Mouse (Mus musculus) layer of hippocampus, adult 2 months (tissue): ENCODE measurements around the gene Per2. TPM values are rescaled to one million over a fixed set of nuclear protein-coding genes. Genes with fewer than 3 reads are reported as not detected.

Experiments used
- DNase-seq, 2 experiments: peaks; one replicate each; pipeline ENCODE4 v3.0.0; 2022; ENCODE audit warnings: low spot score in 2 of 2
- H3K27ac ChIP-seq: fragments of 200-600 bp; 2 replicates; pipeline ENCODE4 v1.8.1; 2022
- H3K4me3 ChIP-seq: fragments of 200-600 bp; 2 replicates; pipeline ENCODE4 v1.8.1; 2022; ENCODE audit warnings: mild to moderate bottlenecking
- CTCF ChIP-seq: fragments of 200-600 bp; conservative IDR thresholded peaks from 2 replicates; pipeline ENCODE4 v1.8.1; 2022; ENCODE audit warnings: antibody characterized with exemption, mild to moderate bottlenecking, moderate library complexity
- total RNA-seq, 2 experiments: library from RNA; stranded (reverse); gene quantifications; 2 replicates each; pipeline ENCODE4 v1.2.3; 2021

Gene Per2
- total RNA-seq, 2 experiments from 2014 or later = 21.2 to 27.5 TPM

DNA sequence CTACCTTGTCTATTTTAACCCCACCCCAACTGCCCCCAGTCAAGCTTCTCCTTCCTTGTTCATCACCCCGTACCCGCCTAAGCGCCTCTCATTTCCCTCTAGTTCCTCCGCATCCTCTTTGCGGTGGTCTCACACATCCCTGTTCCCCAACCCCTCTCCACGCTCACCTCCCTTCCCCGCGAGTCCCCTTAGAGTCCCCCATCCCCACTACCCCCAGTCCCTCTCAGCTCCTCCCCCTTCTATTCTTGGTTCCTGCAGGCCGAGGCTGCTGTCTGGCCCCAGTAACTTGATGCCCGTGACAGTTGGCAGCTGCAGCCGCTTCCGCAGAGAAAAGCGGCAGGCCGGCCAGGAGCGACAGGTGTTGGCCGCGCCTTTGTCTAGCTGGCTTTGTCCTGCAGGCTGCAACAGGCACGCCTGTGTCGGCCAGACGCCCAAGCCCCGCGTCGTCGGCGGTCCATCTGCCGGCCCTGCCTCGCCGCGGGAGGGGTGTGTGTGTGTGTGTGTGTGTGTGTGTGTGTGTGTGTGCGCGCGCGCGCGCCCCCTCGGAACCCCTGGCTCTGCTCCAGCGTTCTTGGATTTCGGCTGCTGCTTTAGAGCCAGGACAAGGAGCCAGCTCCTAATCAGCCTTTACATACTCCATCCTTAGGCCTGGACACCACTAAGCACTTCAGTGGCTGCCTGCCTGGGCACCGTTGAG is 45.1 kb downstream of the Per2 start, which contains the start of gene Hes6:
TSS of gene Hes6 (minus strand) at position 141 of the 697 bp plus-strand sequence.
- Histone ChIP-seq H3K27ac (peak within 1 kb of the TSS; percentile 79), H3K4me3 (peak within 1 kb of the TSS; percentile 82)
- no peak for TF ChIP-seq CTCF
- DNase-seq = peak; percentile 41 to 49

DNA sequence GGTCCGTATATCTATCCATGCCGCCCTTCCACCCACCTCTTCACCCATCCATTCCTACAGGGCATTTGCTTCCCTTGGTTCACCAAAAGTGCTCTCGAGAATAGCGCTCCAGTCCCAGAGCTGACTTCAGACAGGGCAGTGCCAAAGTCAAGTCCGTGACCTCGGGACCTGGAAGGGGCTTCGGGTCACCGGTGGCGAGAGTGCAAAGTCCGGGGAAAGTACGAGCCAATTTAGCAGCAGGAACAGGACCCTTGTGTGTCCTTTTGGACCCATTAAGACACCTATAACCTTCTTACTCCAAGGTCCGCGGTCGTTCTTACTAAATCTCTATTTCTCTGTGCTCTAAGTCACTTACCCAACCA is 45.6 kb downstream of the Per2 start:
- no peak for DNase-seq
- peak overlapping the region; percentile 82 for H3K4me3 ChIP-seq
- H3K27ac ChIP-seq = peak overlapping the region; percentile 79
- no peak for TF ChIP-seq CTCF

DNA sequence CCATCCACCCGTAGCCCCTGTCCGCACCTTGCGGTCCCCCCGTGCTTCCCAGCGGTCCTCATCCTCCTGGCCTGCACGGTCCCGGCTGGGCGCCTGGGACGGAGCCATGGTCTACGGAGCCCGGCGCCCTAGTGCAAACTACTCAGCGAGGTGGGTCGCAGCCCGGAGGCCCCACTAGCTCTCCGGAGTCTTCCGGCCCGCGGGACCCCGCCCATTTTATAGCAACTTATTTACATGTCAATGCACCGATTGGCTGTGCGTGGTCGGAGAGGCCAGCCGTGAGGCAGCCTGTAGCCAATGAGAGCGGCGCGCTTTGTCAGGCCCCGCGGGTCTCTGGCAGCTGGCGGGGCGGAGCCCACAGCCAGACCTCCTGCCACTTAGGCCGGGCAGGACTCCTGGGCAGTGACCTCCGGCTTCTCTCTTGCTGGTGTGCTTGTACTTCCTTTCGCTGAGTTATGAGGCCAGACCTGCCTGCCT is 46.1 kb downstream of the Per2 start:
- DNase-seq = peak; percentile 87 to 92
- no peak for TF ChIP-seq CTCF
- H3K27ac ChIP-seq = peak overlapping the region; percentile 79
- peak overlapping the region; percentile 82 for H3K4me3 ChIP-seq

DNA sequence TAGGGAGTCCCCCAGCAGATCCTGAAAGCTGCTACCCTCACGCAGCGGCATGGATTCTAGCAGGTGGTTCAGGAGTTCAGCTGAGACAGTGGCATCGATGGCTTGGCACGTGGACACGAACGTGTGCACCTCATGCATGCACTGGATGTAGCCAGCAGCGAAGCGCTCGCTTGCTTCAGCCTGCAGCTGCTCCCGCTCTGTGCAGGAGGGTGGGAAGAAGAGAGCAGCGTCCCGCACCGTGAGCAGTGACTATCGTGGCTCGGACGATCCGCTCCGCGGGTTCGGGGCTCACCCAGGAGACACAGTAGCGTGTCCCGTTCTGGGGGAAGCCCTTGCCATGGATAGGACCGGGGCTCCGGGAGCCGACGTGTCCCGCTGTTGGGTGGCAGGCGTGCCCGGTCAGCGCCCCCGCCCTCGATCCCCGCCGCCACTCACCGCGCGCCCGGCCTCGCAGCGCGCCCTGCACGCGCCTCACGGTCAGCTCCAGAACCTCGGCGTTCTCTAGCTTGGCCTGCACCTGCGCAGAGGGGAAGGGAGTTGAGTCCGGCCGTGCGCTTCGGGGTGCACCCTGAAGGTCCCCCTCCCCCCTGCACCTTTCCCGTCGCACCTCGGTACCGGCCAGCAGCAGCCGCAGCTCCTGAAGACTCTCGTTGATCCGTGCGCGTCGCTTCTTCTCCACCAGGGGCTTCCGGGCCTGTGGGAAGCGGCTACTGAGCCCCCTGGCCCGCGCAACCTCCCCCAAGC is 46.7 kb downstream of the Per2 start:
- peak; percentile 17; the same call in 1 of the 2 replicates for TF ChIP-seq CTCF

DNA sequence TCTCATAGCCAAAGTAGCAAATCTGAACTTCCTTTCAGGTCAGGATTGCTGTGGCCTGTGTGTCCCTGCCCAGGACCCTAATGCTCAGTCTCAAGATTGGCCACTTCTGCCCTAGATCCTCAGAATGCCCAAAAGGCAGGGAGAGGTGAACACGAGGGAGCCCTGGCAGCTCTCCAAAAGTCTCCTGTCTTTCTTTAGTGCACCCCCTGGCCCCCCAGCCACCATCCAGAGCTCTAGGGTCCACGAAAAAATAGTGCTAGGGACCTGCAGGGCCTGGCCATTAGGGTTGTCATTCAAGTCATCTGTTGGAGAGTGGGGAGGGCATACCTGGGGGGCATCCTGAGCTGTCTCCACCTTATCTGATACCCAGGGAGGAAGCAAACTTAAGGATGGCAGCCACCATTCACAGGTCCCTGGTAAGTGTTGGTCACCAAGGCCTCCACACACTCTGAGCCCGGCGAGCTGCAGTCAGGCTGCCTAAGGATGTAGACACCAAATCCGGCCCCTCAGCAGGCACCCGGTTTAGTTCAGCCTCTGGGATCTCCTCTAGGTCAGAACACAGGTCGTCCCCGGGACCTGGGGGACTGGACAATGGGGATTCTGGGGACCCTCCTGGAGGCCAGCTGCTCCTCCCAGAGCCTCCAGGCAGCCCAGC is 47.4 kb downstream of the Per2 start:
- DNase-seq = no peak
- H3K4me3 ChIP-seq = peak overlapping the region; percentile 82
- no peak for TF ChIP-seq CTCF
- H3K27ac ChIP-seq = peak overlapping the region; percentile 79; the same call in 1 of the 2 replicates

More for the DNA sequence above, 46.7 kb downstream of the Per2 start:
- peak overlapping the region; percentile 79; the same call in 1 of the 2 replicates for H3K27ac ChIP-seq
- H3K4me3 ChIP-seq = peak overlapping the region; percentile 82
- DNase-seq = no peak

DNA sequence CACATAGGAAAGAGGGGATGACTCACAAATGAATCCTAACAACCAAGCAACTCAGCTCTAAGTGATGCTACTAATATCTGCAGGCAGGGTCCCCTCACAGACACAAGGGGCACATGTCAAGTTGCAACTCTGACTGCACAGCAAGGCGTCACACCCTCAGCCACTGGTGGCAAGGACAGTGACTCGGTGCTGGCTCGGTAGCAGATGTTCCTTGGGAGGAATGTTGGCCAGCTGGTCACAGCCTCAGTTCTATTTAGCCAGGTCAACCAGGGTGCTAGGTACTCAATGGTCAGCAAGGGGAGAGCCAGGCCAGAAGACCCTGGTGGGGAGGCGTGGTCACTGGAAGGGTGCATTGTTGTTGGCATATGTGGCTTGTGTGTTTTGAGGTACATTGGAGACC is 51.3 kb downstream of the Per2 start:
- DNase-seq = no peak
- H3K4me3 ChIP-seq = no peak overlapping the region
- no peak overlapping the region for H3K27ac ChIP-seq
- no peak for TF ChIP-seq CTCF

DNA sequence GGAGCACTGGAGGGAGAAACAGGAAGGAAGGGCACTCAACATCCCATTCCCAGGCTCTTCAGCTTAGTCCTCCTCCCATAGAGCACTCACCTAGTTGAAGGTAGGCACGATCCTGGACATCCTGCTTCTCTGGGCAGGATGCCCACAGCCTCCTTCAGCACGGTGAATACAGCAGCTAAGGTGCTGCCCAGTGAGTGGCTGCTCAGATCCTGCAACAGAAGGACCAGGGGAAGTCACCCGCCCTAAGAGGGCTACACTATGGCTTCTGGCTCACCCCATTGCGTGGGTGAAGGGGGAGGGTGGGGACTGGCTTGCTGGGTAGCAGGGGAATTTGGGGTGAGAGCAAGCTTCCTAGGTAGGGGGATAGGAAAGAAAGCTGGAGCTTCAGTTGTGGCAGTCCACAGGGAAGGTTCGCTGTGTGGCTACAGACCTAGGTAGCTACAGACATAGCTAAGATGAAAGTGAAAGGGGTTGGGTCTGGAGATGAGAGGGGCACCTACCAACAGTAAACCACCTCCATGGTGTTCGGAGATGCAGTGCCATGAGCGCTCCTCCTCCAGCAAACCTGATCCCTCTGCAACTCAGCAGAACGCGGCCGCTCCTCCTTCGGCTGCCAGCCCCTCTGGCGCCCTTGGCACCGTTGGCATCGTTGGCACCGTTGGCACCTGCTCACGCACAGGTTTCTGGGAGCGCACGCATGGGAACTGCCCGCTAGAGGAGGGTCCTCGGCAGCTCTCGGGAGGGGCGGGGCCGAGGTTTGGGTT is 53.5 kb downstream of the Per2 start:
- DNase-seq = no peak
- no peak for TF ChIP-seq CTCF
- peak overlapping the region; percentile 3; the same call in 1 of the 2 replicates for H3K4me3 ChIP-seq
- no peak overlapping the region for H3K27ac ChIP-seq

DNA sequence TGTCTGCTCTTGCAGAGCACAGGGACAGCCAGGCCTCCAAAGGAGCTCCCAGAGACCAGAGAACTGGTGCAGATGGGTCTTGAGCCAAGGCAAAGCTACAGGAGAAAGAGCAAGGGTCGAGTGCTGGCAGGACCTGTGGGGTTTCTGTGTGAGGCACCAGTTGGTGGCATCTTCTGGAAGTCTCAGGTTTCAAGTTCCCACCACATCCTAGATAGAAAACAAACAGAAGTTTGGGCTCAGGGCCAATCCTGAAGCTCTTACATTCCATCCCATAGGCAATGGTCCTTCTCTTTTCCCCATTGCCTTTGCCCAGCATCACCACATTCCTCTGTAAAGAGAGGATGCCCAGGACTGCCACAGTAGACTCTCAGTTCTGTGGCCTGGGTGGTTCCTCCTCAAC is 54.1 kb downstream of the Per2 start:
- no peak for TF ChIP-seq CTCF
- no peak overlapping the region for H3K27ac ChIP-seq
- no peak for DNase-seq
- no peak overlapping the region for H3K4me3 ChIP-seq

DNA sequence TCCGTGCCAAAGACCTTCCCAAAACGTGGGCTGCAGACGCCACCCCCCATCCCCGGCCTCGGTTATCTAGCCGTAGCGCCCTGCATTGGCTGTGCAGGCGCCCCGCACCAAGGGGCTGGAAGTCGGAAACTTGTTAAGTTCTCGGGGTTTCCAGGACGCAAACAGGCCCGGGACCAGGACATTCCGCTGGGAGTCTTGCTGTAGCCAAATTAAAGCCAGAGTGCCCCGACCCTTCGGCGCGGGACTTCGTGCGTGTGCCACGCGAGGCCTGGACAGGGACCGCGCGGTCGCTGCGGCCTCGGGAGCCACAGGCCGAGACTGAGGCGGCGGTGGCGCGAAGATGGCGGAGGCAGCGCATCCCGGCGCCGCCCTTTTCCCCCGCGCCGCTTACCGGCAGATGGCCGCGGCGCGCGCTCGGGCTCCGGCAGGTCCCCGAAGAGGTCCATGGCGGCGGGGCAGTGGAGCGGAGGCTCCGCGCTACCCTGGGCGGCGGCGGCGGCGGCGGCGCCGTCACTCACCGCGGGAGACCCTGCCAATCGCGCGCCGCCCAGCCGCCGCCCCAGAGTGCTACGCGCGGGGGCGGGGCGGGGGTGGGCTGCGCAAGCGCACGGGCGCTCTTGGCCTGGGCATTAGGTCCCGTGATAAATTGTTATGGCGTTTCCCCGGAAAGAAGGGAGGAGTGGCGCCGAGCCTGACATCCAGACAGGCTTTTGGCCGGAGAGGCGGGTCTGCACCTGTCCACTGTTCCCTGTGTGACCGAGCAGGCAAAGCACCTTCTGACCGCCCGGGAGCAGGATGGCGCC is 60.7 kb downstream of the Per2 start, which contains the start of gene Ilkap:
TSS of gene Ilkap (minus strand) at position 556 of the 803 bp plus-strand sequence.
- DNase-seq = peak; percentile 71 to 77
- TF ChIP-seq CTCF = no peak
- peak within 1 kb of the TSS; percentile 99 for H3K27ac ChIP-seq

DNA sequence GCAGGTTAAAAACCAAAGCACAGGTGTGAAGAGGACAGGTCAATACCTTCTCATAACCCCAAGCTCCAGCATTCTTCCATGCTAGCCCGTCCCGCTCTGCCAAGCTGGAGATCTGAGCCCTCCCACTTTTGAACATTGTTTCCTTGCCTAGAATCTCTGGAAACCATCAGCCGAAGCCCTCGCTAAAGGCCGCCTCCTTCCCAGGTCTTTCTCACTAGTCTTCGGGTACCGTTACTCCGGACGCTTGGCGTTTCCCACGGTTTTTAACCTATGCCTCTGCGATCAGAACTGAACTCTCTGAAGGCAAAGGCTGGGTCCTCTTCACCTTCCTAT is 61.2 kb downstream of the Per2 start:
- DNase-seq = no peak
- peak overlapping the region; percentile 99 for H3K27ac ChIP-seq
- TF ChIP-seq CTCF = no peak
- H3K4me3 ChIP-seq = peak overlapping the region; percentile 83

More for the DNA sequence above, 60.7 kb downstream of the Per2 start, which contains the start of gene Ilkap:
- H3K4me3 ChIP-seq = peak within 1 kb of the TSS; percentile 83

DNA sequence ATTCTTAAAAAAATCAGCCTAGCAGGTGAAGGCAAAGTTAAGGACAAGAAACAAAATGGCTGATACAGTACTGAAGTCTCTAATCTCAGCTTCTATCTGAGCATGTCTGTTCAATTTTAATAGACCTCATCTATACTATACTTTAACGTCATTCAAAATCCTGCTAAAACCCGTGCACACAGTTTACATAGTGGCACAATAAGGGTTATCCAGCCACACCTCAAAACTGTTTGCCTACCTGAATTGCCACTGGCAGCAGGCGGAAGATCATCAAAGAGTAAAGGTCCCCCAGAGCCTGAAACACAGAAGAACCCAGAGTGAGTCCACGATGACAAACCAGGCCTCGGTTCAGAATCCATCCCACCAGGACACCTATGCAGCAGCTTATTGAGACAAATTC is 68.8 kb downstream of the Per2 start:
- no peak overlapping the region for H3K27ac ChIP-seq
- no peak for DNase-seq
- TF ChIP-seq CTCF = no peak

DNA sequence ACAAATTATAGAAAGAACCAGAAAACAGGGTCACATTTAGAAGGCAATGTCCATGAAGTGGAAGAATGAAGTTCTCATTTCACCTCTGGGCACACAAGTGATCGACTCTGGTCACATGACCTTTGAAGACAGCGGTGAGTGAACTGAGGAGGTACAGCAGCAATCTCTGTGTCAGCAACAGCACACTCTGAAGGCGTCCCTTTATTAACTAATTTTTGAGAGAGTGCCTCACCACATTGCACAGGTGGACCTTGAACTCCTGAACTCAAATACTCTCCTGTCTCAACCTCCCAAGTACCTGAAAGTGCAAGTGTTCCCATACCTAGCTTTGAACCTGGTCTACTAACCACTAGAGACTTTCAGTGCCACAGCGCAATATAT is 78.0 kb downstream of the Per2 start:
- DNase-seq = no peak
- no peak for TF ChIP-seq CTCF
- H3K27ac ChIP-seq = no peak overlapping the region

More for the DNA sequence above, 68.8 kb downstream of the Per2 start:
- no peak overlapping the region for H3K4me3 ChIP-seq

More for the DNA sequence above, 78.0 kb downstream of the Per2 start:
- no peak overlapping the region for H3K4me3 ChIP-seq
